Mouse (Mus musculus) heart, embryonic 13.5 days (tissue): ENCODE results near the gene Gm21060. TPM values are rescaled to one million over a fixed set of nuclear protein-coding genes. Genes with fewer than 3 reads are reported as not detected.
"Not testable (repeated sequence)": the region's sequence is repeated elsewhere in the genome, so short reads cannot be mapped to it uniquely, and the experiment has no call there.

ENCODE experiments used
- ATAC-seq: fragments of 200-750 bp; cut with Nextera tagmentation; 2 replicates; pipeline ENCODE4 v1.8.0; 2017; ENCODE audit warnings: moderate TSS enrichment; ENCODE audit not compliant: insufficient number of reproducible peaks, low FRiP score, low TSS enrichment; ENCODE audit errors: extremely low read depth
- H3K27ac ChIP-seq: fragments of 300-500 bp; sonication (generic); replicated peaks from 2 replicates; pipeline ENCODE4 v1.5.1; 2015; ENCODE audit warnings: moderate library complexity, mild to moderate bottlenecking, inconsistent platforms
- H3K27me3 ChIP-seq: fragments of 300-500 bp; sonication (generic); replicated peaks from 2 replicates; pipeline ENCODE4 v1.6.1; 2015; ENCODE audit warnings: mild to moderate bottlenecking, inconsistent platforms
- H3K36me3 ChIP-seq: fragments of 300-500 bp; sonication (generic); 2 replicates; pipeline ENCODE4 v1.6.1; 2015; ENCODE audit warnings: mild to moderate bottlenecking, inconsistent platforms
- H3K4me1 ChIP-seq: fragments of 300-500 bp; sonication (generic); 2 replicates; pipeline ENCODE4 v1.6.1; 2015; ENCODE audit warnings: inconsistent platforms
- H3K4me2 ChIP-seq: fragments of 300-500 bp; sonication (generic); 2 replicates; pipeline ENCODE4 v1.6.1; 2015; ENCODE audit warnings: inconsistent platforms, mild to moderate bottlenecking, moderate library complexity
- H3K4me3 ChIP-seq: fragments of 300-500 bp; sonication (generic); 2 replicates; pipeline ENCODE4 v1.5.1; 2015; ENCODE audit warnings: moderate library complexity, mild to moderate bottlenecking, inconsistent platforms
- H3K9ac ChIP-seq: fragments of 300-500 bp; sonication (generic); 2 replicates; pipeline ENCODE4 v1.6.1; 2015; ENCODE audit warnings: inconsistent platforms, mild to moderate bottlenecking, moderate library complexity
- H3K9me3 ChIP-seq: fragments of 300-500 bp; sonication (generic); 2 replicates; pipeline ENCODE4 v1.6.1; 2016; ENCODE audit warnings: inconsistent platforms
- WGBS: fragments of 180-500 bp; shearing (Covaris S2); methylation state at CpG from one replicate; pipeline ENCODE4 v1.1.7; 2015; ENCODE audit warnings: mixed read lengths; 5-methylcytosine and 5-hydroxymethylcytosine counted together
- polyA plus RNA-seq: library from polyadenylated mRNA; unstranded; fragments of >200 nt; fragmentation: Nextera tagmentation; extraction: Ambion mirVana; gene quantifications from 2 replicates; pipeline ENCODE4 v1.2.1, GENCODE M21; 2015

The Gm21060 gene
- polyA plus RNA-seq, 1 experiment from 2014 or later = not detected

DNA sequence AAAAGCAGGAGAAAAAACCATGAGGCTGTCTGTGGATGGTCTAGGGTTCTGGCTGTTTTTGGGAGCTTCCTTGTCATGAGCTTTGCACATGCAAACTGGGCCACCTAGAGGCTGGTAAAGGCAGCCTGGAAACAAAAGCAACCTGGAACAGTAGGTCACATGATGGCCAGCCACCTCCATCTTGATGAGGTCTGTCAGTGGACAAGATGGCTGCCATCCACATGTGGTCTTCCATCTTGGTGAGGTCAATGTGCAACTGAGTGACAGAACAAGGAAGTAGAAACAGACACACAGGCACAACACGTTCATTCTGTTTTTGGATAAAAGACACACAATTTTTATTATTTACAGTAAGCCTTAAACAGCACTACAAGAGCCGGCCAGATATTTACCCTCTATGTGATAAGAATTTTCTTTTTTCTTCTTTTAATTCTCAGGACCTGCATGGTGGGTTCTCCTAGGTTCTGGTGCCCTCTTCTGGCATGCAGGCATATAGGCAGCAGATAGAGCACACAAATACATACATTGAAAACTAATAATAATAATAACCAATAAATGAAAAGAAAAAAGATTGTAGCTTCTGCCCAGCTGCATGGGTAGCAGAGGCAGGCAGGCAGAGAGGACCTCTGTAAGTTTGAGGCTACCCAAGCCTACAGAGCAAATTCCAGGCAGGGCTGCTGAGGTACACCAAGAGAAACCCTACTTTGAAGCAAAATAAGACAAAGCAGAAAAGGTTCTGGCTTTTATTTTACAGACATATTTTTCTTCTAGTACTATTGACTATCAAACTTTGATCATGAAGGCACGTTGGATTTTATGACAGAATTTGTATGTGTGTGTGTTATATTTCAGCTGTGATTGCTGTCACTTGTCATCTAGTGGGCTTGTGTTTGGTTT, 31.3 kb downstream of the Gm21060 start:
- Histone ChIP-seq H3K4me2 (no peak overlapping the region; the same call in 1 of the 2 replicates), H3K9ac (no peak overlapping the region), H3K4me3 (peak overlapping the region; percentile 23; the same call in 1 of the 2 replicates), H3K9me3 (no peaks in the 10 kb centered on the region), H3K4me1 (no peaks in the 10 kb centered on the region), H3K36me3 (no peaks in the 10 kb centered on the region), H3K27me3 (0 out of 2 replicates have a peak, but pooled peaks cover 5% of the 10 kb centered on the region), H3K27ac (no peak overlapping the region)
- WGBS = 18% methylated on average over 3 of the region's 3 CpGs
- ATAC-seq = no peak

DNA sequence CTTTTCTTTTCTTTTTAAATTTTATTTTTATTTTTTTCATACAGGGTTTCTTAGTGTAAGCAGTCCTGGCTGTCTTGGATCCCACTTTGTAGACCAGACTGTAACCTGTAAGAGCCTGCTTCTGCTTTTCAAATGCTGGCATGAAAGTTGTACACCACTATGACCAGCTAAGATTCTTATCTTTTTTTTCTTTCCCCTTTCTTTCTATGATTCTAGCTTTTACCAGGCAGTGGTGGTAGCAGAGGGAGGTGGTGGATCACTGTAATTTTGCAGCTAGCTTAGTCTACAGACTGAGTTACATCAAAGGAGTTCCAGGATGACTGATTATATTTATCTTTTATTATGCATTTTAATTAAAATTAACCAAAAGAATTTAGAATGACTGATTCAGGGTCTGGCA, 31.9 kb downstream of the Gm21060 start:
- Histone ChIP-seq H3K36me3 (no peaks in the 10 kb centered on the region), H3K9ac (no peak overlapping the region), H3K4me1 (no peaks in the 10 kb centered on the region), H3K4me3 (no peak overlapping the region), H3K27ac (no peak overlapping the region), H3K4me2 (no peak overlapping the region), H3K9me3 (no peaks in the 10 kb centered on the region), H3K27me3 (0 out of 2 replicates have a peak, but pooled peaks cover 5% of the 10 kb centered on the region)
- ATAC-seq = no peak

DNA sequence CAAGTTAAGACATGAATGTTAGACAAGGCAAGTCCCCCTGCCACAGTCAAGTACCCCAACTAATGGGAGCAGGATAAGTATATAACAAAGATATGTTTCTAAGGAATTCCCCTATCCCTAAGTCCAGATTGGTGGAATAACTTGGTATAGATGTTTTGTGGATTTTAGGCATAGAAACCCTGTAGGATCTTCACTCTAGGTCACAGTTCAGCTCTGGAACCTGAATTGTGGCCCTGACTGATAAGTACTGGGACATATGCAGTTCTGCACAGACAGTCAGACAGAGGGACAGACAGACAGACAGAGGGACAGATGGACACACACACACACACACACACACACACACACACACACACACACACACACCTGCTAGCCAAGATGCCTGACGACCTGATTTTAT, 32.6 kb downstream of the Gm21060 start:
- H3K36me3 ChIP-seq = no peaks in the 10 kb centered on the region
- no CpG with 5 or more reads among the region's 1 CpGs for WGBS
- H3K27ac ChIP-seq = no peak overlapping the region
- H3K4me1 ChIP-seq = no peaks in the 10 kb centered on the region
- no peak overlapping the region for H3K4me2 ChIP-seq
- no peak overlapping the region for H3K9ac ChIP-seq
- H3K4me3 ChIP-seq = no peak overlapping the region
- H3K9me3 ChIP-seq = no peaks in the 10 kb centered on the region
- no peak for ATAC-seq
- 0 out of 2 replicates have a peak, but pooled peaks cover 3% of the 10 kb centered on the region for H3K27me3 ChIP-seq

DNA sequence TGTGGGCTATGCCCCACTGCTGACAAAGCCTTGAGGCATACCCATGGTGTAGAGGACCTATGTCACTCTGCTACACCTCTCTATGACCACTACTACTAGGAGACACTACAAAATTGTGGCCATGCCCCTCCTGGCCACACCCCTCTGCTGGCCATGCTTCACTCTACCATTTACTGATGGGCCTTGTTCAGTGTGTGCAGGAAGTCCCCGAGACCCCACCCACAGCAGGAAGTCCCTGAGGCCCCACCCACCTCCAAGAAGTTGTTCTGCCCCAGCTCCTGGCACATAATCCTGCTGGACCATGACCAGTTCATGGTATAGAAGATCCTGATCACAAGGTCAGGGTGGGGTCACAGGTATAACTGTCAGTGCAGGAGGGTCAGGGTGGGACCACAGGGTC, 35.6 kb downstream of the Gm21060 start:
- H3K4me3 ChIP-seq = no peak overlapping the region
- no peaks in the 10 kb centered on the region for H3K36me3 ChIP-seq
- no peak overlapping the region for H3K27ac ChIP-seq
- ATAC-seq = no peak
- H3K9me3 ChIP-seq = no peaks in the 10 kb centered on the region
- no peak overlapping the region for H3K4me2 ChIP-seq
- no peak overlapping the region for H3K9ac ChIP-seq
- H3K4me1 ChIP-seq = no peaks in the 10 kb centered on the region
- 71% methylated on average over 1 of the region's 1 CpGs for WGBS
- H3K27me3 ChIP-seq = no peaks in the 10 kb centered on the region

DNA sequence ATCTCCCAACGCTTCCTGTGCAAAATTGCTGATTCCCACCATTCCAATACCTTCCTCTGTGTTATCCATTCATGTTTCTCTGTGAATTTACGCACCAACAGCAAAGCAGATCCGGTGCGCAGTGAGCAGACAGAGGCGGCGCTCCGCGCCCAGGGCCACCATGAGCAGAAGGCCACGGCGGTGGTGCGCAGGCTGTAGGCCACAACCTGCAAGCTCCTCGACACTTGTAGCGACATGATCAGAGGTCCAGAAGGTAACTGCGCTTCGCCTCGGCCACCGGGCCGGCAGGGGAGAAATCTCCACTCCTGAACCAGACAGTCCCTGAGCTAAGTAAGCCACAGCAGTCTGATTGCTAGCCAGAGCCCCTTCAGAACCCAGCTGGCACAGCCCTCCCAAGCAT, 39.1 kb downstream of the Gm21060 start:
- 0 out of 2 replicates have a peak, but pooled peaks cover 7% of the 10 kb centered on the region for H3K9me3 ChIP-seq
- H3K27me3 ChIP-seq = no peaks in the 10 kb centered on the region
- H3K4me1 ChIP-seq = no peaks in the 10 kb centered on the region
- no peak overlapping the region for H3K27ac ChIP-seq
- no peak overlapping the region for H3K9ac ChIP-seq
- no peak for ATAC-seq
- no peak overlapping the region for H3K4me2 ChIP-seq
- WGBS = 82% methylated on average over 18 of the region's 18 CpGs
- no peaks in the 10 kb centered on the region for H3K36me3 ChIP-seq
- H3K4me3 ChIP-seq = no peak overlapping the region

DNA sequence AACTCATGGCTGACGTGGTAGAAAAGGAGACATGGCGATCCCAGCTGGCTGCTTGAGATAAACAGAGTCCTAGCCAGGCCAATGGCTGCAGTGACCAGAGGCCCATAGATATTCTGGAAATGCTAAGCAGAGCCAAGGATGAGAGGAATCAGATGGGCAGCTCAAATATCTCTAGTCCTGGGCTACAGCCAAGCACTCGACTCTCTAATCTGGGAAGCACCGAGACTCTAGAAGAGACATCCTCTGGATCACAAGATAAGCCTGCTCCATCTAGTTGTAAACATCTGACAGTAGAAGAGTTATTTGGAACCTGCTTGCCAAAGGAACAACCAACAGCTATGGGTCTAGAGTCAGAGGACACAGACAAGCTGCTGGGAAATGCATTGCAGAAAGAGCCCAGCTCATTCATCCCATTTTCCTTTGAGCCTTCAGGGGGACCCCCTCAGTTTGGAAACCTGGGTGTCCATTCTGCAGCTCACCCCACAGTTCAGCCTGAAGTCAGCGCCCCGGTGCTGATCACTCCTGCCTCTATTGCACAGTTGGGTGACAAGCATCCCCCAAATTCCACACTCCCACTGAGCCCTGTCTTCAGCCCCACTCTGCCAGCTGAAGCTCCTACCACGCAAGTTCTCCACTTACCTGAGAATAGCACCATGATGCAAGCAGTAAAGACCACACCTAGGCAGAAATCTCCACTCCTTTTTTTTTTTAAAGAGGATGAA, 40.5 kb downstream of the Gm21060 start:
- ATAC-seq = no peak
- H3K9ac ChIP-seq = no peak overlapping the region
- no peak overlapping the region for H3K4me3 ChIP-seq
- no peak overlapping the region for H3K27ac ChIP-seq
- no peaks in the 10 kb centered on the region for H3K4me1 ChIP-seq
- H3K4me2 ChIP-seq = no peak overlapping the region
- 0 out of 2 replicates have a peak, but pooled peaks cover 7% of the 10 kb centered on the region for H3K9me3 ChIP-seq
- no peaks in the 10 kb centered on the region for H3K36me3 ChIP-seq
- 69% methylated on average over 7 of the region's 7 CpGs for WGBS
- H3K27me3 ChIP-seq = no peaks in the 10 kb centered on the region

DNA sequence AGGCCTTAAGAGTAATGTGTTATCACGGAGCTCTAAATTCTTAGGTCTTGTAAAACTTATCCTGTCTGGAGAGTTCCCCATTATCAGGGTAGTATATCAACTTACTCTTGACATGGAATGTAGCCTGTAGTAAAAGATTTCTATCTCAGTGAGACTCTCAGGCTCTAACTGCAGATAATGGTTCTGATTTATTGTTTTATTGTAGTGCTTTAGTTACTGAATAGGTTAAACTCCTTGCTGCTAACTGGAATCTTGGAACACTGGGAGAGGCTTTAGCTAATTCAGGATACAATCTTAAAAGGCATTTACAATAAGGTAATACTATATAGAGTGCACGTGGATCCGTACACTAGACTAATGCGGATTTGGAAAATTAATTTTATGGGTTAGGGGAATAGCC, 49.5 kb downstream of the Gm21060 start:
- not testable (repeated sequence) for H3K27me3 ChIP-seq, H3K27ac ChIP-seq, H3K9me3 ChIP-seq, H3K9ac ChIP-seq, ATAC-seq, H3K4me3 ChIP-seq, H3K4me2 ChIP-seq, H3K36me3 ChIP-seq, H3K4me1 ChIP-seq
- whole genome bisulfite sequencing = 71% methylated on average over 4 of the region's 4 CpGs

Other genes with a start within 250 kb of the Gm21060 start
- 27.7 and 34.4 TPM in 2 replicates for gene Zfp950, start 156.2 kb downstream of the Gm21060 start, polyA plus RNA-seq
- 0.16 TPM in 1 of 2 replicates, not detected in the other for gene Gm7102, start 120.8 kb downstream of the Gm21060 start, polyA plus RNA-seq
- not detected in 2 replicates for gene Gm6020, start 113.2 kb downstream of the Gm21060 start, polyA plus RNA-seq
- gene Csf2ra, start 68.6 kb downstream of the Gm21060 start, polyA plus RNA-seq = 33.5 and 35.2 TPM in 2 replicates